Mouse (Mus musculus) embryonic facial prominence, embryonic 12.5 days (tissue): ENCODE results near the gene Wdr83os. TPM values are rescaled to one million over a fixed set of nuclear protein-coding genes. Genes with fewer than 3 reads are reported as not detected.
"Not testable (repeated sequence)": the region's sequence is repeated elsewhere in the genome, so short reads cannot be mapped to it uniquely, and the experiment has no call there.

ENCODE experiments used
- ATAC-seq: fragments of 200-750 bp; cut with Nextera tagmentation; 2 replicates; pipeline ENCODE4 v1.8.0; 2017; ENCODE audit not compliant: insufficient number of reproducible peaks, insufficient read depth, low FRiP score, low TSS enrichment
- H3K27ac ChIP-seq: fragments of 300-500 bp; sonication (generic); 2 replicates; pipeline ENCODE4 v1.5.1; 2016; ENCODE audit warnings: mild to moderate bottlenecking
- H3K27me3 ChIP-seq: fragments of 300-500 bp; sonication (generic); 2 replicates; pipeline ENCODE4 v1.6.1; 2016; ENCODE audit warnings: mild to moderate bottlenecking, moderate library complexity
- H3K36me3 ChIP-seq: fragments of 300-500 bp; sonication (generic); 2 replicates; pipeline ENCODE4 v1.6.1; 2016; ENCODE audit warnings: mild to moderate bottlenecking
- H3K4me1 ChIP-seq: fragments of 300-500 bp; sonication (generic); 2 replicates; pipeline ENCODE4 v1.6.1; 2016
- H3K4me2 ChIP-seq: fragments of 300-500 bp; sonication (generic); replicated peaks from 2 replicates; pipeline ENCODE4 v1.6.1; 2016; ENCODE audit warnings: mild to moderate bottlenecking, moderate library complexity
- H3K4me3 ChIP-seq: fragments of 300-500 bp; sonication (generic); 2 replicates; pipeline ENCODE4 v1.5.1; 2016; ENCODE audit warnings: mild to moderate bottlenecking
- H3K9ac ChIP-seq: fragments of 300-500 bp; sonication (generic); 2 replicates; pipeline ENCODE4 v1.6.1; 2016; ENCODE audit warnings: mild to moderate bottlenecking, moderate library complexity
- H3K9me3 ChIP-seq: fragments of 300-500 bp; sonication (generic); 2 replicates; pipeline ENCODE4 v1.6.1; 2016; ENCODE audit warnings: mild to moderate bottlenecking, moderate library complexity
- WGBS: fragments of 180-500 bp; shearing (Covaris S2); methylation state at CpG from one replicate; pipeline ENCODE4 v1.1.7; 2016; 5-methylcytosine and 5-hydroxymethylcytosine counted together
- polyA plus RNA-seq: library from polyadenylated mRNA; unstranded; fragments of >200 nt; fragmentation: Nextera tagmentation; extraction: Ambion mirVana; gene quantifications from 2 replicates; pipeline ENCODE4 v1.2.1, GENCODE M21; 2016

The Wdr83os gene
- polyA plus RNA-seq, 1 experiment from 2014 or later = 118 TPM

- peaks cover 49% of the 10 kb centered on the region for H3K36me3 ChIP-seq
- no peak overlapping the region for H3K4me2 ChIP-seq
- H3K4me1 ChIP-seq = no peaks in the 10 kb centered on the region
- H3K27ac ChIP-seq = no peak overlapping the region
- 26% methylated on average over 21 of the region's 21 CpGs for WGBS
- H3K9me3 ChIP-seq = no peaks in the 10 kb centered on the region
- no peak for ATAC-seq
- no peaks in the 10 kb centered on the region for H3K27me3 ChIP-seq
- no peak overlapping the region for H3K9ac ChIP-seq
- no peak overlapping the region for H3K4me3 ChIP-seq
Observed at GRCm38 (mm10) chr8:85091526-85092090, 11.1 kb downstream of the Wdr83os start.

GRCm38 (mm10) chr8:85095051-85095450 is 14.5 kb downstream of the Wdr83os start:
- no peak overlapping the region for H3K9ac ChIP-seq
- H3K36me3 ChIP-seq = peaks cover 52% of the 10 kb centered on the region
- H3K4me2 ChIP-seq = no peak overlapping the region
- no peak overlapping the region for H3K27ac ChIP-seq
- WGBS = 92% methylated on average over 13 of the region's 13 CpGs
- no peak for ATAC-seq
- no peaks in the 10 kb centered on the region for H3K9me3 ChIP-seq
- no peaks in the 10 kb centered on the region for H3K27me3 ChIP-seq
- no peaks in the 10 kb centered on the region for H3K4me1 ChIP-seq
- no peak overlapping the region for H3K4me3 ChIP-seq

GRCm38 (mm10) chr8:85095566-85095965 is 15.0 kb downstream of the Wdr83os start:
- 92% methylated on average over 7 of the region's 7 CpGs for WGBS
- Histone ChIP-seq H3K9me3 (no peaks in the 10 kb centered on the region), H3K36me3 (peaks cover 52% of the 10 kb centered on the region), H3K4me1 (no peaks in the 10 kb centered on the region), H3K27me3 (no peaks in the 10 kb centered on the region), H3K4me3 (no peak overlapping the region), H3K4me2 (no peak overlapping the region), H3K9ac (no peak overlapping the region), H3K27ac (no peak overlapping the region)
- ATAC-seq = no peak

GRCm38 (mm10) chr8:85096196-85096595 is 15.7 kb downstream of the Wdr83os start:
- H3K4me2 ChIP-seq = no peak overlapping the region
- 90% methylated on average over 16 of the region's 16 CpGs for WGBS
- H3K27me3 ChIP-seq = no peaks in the 10 kb centered on the region
- no peaks in the 10 kb centered on the region for H3K4me1 ChIP-seq
- no peak overlapping the region for H3K27ac ChIP-seq
- H3K36me3 ChIP-seq = peaks cover 47% of the 10 kb centered on the region
- no peak overlapping the region for H3K9ac ChIP-seq
- no peak for ATAC-seq
- no peaks in the 10 kb centered on the region for H3K9me3 ChIP-seq
- no peak overlapping the region for H3K4me3 ChIP-seq

GRCm38 (mm10) chr8:85096850-85097249 is 16.3 kb downstream of the Wdr83os start:
- H3K36me3 ChIP-seq = peaks cover 44% of the 10 kb centered on the region
- H3K4me2 ChIP-seq = no peak overlapping the region
- no peak overlapping the region for H3K9ac ChIP-seq
- H3K4me1 ChIP-seq = no peaks in the 10 kb centered on the region
- H3K4me3 ChIP-seq = no peak overlapping the region
- no peak for ATAC-seq
- no peaks in the 10 kb centered on the region for H3K27me3 ChIP-seq
- no peak overlapping the region for H3K27ac ChIP-seq
- H3K9me3 ChIP-seq = no peaks in the 10 kb centered on the region
- WGBS = 91% methylated on average over 4 of the region's 4 CpGs

GRCm38 (mm10) chr8:85100076-85100665 is 19.6 kb downstream of the Wdr83os start:
- Histone ChIP-seq H3K4me1 (no peaks in the 10 kb centered on the region), H3K4me3 (no peak overlapping the region), H3K9ac (no peak overlapping the region), H3K9me3 (no peaks in the 10 kb centered on the region), H3K27me3 (no peaks in the 10 kb centered on the region), H3K36me3 (peaks cover 35% of the 10 kb centered on the region), H3K27ac (no peak overlapping the region), H3K4me2 (no peak overlapping the region)
- ATAC-seq = no peak
- 85% methylated on average over 4 of the region's 4 CpGs for WGBS

GRCm38 (mm10) chr8:85113241-85113640 is 32.7 kb downstream of the Wdr83os start:
- Histone ChIP-seq H3K4me3 (no peak overlapping the region), H3K27ac (no peak overlapping the region), H3K9me3 (no peaks in the 10 kb centered on the region), H3K36me3 (peaks cover 31% of the 10 kb centered on the region), H3K9ac (no peak overlapping the region), H3K4me2 (no peak overlapping the region), H3K4me1 (no peaks in the 10 kb centered on the region), H3K27me3 (no peaks in the 10 kb centered on the region)
- ATAC-seq = no peak
- 93% methylated on average over 10 of the region's 10 CpGs for WGBS

GRCm38 (mm10) chr8:85115501-85115900 is 35.0 kb downstream of the Wdr83os start:
- no peaks in the 10 kb centered on the region for H3K9me3 ChIP-seq
- WGBS = 81% methylated on average over 4 of the region's 4 CpGs
- H3K27me3 ChIP-seq = no peaks in the 10 kb centered on the region
- H3K4me3 ChIP-seq = no peak overlapping the region
- H3K36me3 ChIP-seq = peaks cover 18% of the 10 kb centered on the region
- no peak overlapping the region for H3K27ac ChIP-seq
- H3K9ac ChIP-seq = no peak overlapping the region
- no peak for ATAC-seq
- H3K4me2 ChIP-seq = no peak overlapping the region
- peaks cover 7% of the 10 kb centered on the region; the same call in 1 of the 2 replicates for H3K4me1 ChIP-seq

GRCm38 (mm10) chr8:85116984-85117383 is 36.4 kb downstream of the Wdr83os start:
- peaks cover 5% of the 10 kb centered on the region for H3K36me3 ChIP-seq
- H3K4me1 ChIP-seq = peaks cover 7% of the 10 kb centered on the region; the same call in 1 of the 2 replicates
- H3K4me3 ChIP-seq = no peak overlapping the region
- no peak overlapping the region for H3K9ac ChIP-seq
- no peaks in the 10 kb centered on the region for H3K9me3 ChIP-seq
- no peak overlapping the region for H3K4me2 ChIP-seq
- ATAC-seq = no peak
- WGBS = 90% methylated on average over 7 of the region's 7 CpGs
- H3K27ac ChIP-seq = no peak overlapping the region
- no peaks in the 10 kb centered on the region for H3K27me3 ChIP-seq

GRCm38 (mm10) chr8:85119052-85119981 is 38.8 kb downstream of the Wdr83os start:
- Histone ChIP-seq H3K4me2 (peak overlapping the region; percentile 70), H3K9ac (peak overlapping the region; percentile 53), H3K27ac (peak overlapping the region; percentile 52), H3K36me3 (no peaks in the 10 kb centered on the region), H3K4me3 (peak overlapping the region; percentile 60), H3K27me3 (no peaks in the 10 kb centered on the region), H3K4me1 (peaks cover 7% of the 10 kb centered on the region; the same call in 1 of the 2 replicates), H3K9me3 (no peaks in the 10 kb centered on the region)
- peak; percentile 89 for ATAC-seq
- WGBS = 7% methylated on average over 37 of the region's 37 CpGs

GRCm38 (mm10) chr8:85120251-85120650 is 39.7 kb downstream of the Wdr83os start:
- not testable (repeated sequence) for H3K27me3 ChIP-seq, H3K36me3 ChIP-seq, H3K9me3 ChIP-seq, ATAC-seq, H3K4me3 ChIP-seq, H3K4me1 ChIP-seq, H3K27ac ChIP-seq, H3K4me2 ChIP-seq, H3K9ac ChIP-seq
- 85% methylated on average over 5 of the region's 5 CpGs for WGBS

- Histone ChIP-seq H3K4me1 (peaks cover 7% of the 10 kb centered on the region; the same call in 1 of the 2 replicates), H3K4me2 (no peak within 1 kb of the TSS), H3K27me3 (no peaks in the 10 kb centered on the region), H3K36me3 (no peaks in the 10 kb centered on the region), H3K9me3 (no peaks in the 10 kb centered on the region), H3K4me3 (no peak within 1 kb of the TSS), H3K27ac (no peak within 1 kb of the TSS), H3K9ac (no peak within 1 kb of the TSS)
- ATAC-seq = no peak
- 70% methylated on average over 3 of the region's 3 CpGs for WGBS
Observed at GRCm38 (mm10) chr8:85122995-85123394, 42.5 kb downstream of the Wdr83os start, which contains the start of gene Zfp791. TSS of gene Zfp791 (minus strand) at chr8:85123095.
